Mouse (Mus musculus): ENCODE measurements around the gene Ppp1r9a.

Ppp1r9a gene

GRCm38 (mm10) chr6:5156541-5157425 is 254.1 kb downstream of the Ppp1r9a start:
- CTCF ChIA-PET = no interaction called here

- CTCF ChIA-PET = no interaction called here
These were observed 256.7 kb downstream of the Ppp1r9a start for GRCm38 (mm10) chr6:5159385-5159791.

- CTCF ChIA-PET = no interaction called here
These were observed 259.3 kb downstream of the Ppp1r9a start for GRCm38 (mm10) chr6:5162052-5162451.

GRCm38 (mm10) chr6:5163507-5164144 is 260.9 kb downstream of the Ppp1r9a start:
- CTCF ChIA-PET = no interaction called here

GRCm38 (mm10) chr6:5164855-5165254 is 262.1 kb downstream of the Ppp1r9a start:
- CTCF ChIA-PET = no interaction called here

GRCm38 (mm10) chr6:5167051-5167677 is 264.4 kb downstream of the Ppp1r9a start:
- CTCF ChIA-PET = no interaction called here

- CTCF ChIA-PET = no interaction called here
These were observed 265.4 kb downstream of the Ppp1r9a start for GRCm38 (mm10) chr6:5168158-5168557.

- CTCF ChIA-PET = no interaction called here
These were observed 268.7 kb downstream of the Ppp1r9a start for GRCm38 (mm10) chr6:5171418-5171817.

- CTCF ChIA-PET = no interaction called here
These were observed 269.9 kb downstream of the Ppp1r9a start for GRCm38 (mm10) chr6:5172571-5172970.

- CTCF ChIA-PET = no interaction called here
These were observed 271.6 kb downstream of the Ppp1r9a start for GRCm38 (mm10) chr6:5174179-5174812.

- CTCF ChIA-PET = no interaction called here
These were observed 275.5 kb downstream of the Ppp1r9a start for GRCm38 (mm10) chr6:5177967-5178891.

GRCm38 (mm10) chr6:5179189-5179588 is 276.5 kb downstream of the Ppp1r9a start:
- CTCF ChIA-PET = no interaction called here

- CTCF ChIA-PET = interaction anchor here (0.9 kb wide), 1 partner anchor 1033 kb away, joined by 4 read pairs; no protein-coding TSS in a partner anchor
These were observed 277.9 kb downstream of the Ppp1r9a start for GRCm38 (mm10) chr6:5180645-5181044.

GRCm38 (mm10) chr6:5186229-5186950 is 283.7 kb downstream of the Ppp1r9a start:
- CTCF ChIA-PET = no interaction called here

GRCm38 (mm10) chr6:5187586-5187985 is 284.9 kb downstream of the Ppp1r9a start:
- CTCF ChIA-PET = no interaction called here

GRCm38 (mm10) chr6:5188036-5188435 is 285.3 kb downstream of the Ppp1r9a start:
- CTCF ChIA-PET = no interaction called here

- CTCF ChIA-PET = no interaction called here
These were observed 286.2 kb downstream of the Ppp1r9a start for GRCm38 (mm10) chr6:5188938-5189337.

- CTCF ChIA-PET = no interaction called here
These were observed 286.8 kb downstream of the Ppp1r9a start for GRCm38 (mm10) chr6:5189507-5189906.

- CTCF ChIA-PET = no interaction called here
These were observed 288.0 kb downstream of the Ppp1r9a start for GRCm38 (mm10) chr6:5190761-5191160.

- CTCF ChIA-PET = interaction anchor here (0.7 kb wide), 1 partner anchor 238 kb away, joined by 4 read pairs; no protein-coding TSS in a partner anchor
These were observed 291.0 kb downstream of the Ppp1r9a start, which contains the start of gene Pon1 for GRCm38 (mm10) chr6:5193693-5194092. Pon1 (minus strand) TSS chr6:5193946.

Measured in spleen, embryonic (tissue).